Mouse (Mus musculus) thymus, postnatal 10 days (tissue): ENCODE measurements around the gene Fam122a.

Experiments
- DNase-seq, 2 experiments: peaks; one replicate each; pipeline ENCODE4 v3.0.0; 2021; ENCODE audit warnings: low spot score in 2 of 2

Gene Fam122a

DNA sequence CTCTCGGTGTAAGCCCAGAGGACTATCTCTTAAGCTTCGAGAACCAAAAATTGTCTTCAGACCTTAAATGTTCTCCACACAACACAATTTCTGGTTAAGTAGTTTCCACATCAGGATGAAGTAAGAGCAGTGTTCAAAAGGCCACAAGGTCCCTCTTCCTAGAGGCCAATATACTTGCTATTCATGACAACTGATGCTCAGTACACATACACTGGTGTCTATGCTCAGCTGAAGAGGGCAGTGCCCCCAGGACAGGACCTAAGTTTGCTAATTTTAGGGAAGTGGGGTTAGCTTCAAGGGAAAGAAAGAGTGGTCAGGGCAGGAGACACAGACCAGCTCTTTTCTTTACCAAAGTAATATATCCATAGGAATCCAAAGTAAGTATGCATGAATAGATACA is 45.8 kb downstream of the Fam122a start:
- no peak for DNase-seq

DNA sequence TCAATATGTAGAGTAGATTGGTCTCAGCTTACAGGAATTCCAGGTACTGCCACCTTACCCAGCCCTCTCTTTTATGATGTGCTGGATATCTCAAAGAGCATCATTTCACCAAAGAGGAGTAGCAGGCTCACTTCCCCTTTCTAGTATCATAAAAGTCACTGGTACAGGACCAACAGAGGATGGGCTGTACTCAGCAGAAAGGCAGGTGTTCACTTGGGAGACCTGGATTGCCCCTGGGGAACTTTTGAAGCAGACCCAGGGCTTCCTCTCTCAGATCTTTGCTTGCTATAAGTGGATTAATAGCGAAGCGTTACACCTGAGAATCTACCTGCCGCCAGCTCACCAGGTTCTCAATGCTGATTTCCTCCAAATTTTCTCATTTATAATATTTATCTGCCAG is 49.1 kb downstream of the Fam122a start:
- DNase-seq: no peak

DNA sequence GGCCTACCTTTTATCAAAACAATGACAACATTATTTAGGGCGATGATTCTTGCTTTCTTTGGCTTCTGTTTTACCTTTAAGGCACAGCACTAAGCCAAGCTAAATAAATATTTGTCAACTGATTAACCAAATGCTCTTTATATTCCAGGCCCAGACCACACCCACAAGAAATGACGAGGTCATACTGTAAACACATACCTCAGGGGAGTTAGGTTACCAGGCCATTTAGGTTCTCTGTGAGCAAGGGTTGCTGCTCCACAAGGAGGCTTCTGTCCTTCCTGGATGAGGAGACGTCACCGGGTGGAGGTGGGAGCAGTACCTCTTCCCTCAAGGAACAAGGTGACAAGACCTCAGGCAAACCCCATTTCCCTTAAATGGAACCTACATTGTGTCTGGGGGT is 49.9 kb downstream of the Fam122a start:
- no peak for DNase-seq

DNA sequence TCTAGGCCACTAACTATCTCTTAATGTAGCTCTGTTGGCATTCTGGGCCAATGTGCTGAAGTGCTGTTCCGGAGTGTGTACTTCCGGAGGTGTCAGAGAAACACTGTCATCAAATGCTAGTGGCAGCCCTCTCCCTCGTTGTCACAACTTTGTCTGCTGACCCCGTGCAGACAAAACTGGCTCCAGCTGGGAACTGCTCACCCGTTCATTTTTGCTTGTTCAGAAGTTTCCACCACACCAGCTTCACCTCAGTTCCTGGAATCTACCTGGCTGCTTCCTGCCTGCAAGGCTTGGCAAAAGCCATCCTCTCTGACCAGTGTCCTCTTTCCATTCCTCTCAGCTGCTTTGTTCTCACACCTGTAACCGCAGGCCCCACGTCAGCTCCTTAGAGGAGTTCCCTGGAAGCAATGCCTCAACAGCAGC is 50.4 kb downstream of the Fam122a start:
- no peak for DNase-seq
